Mouse (Mus musculus) intestine, embryonic 14.5 days (tissue): ENCODE measurements around the gene Adamtsl1. TPM values are rescaled to one million over a fixed set of nuclear protein-coding genes. Genes with fewer than 3 reads are reported as not detected.

ENCODE experiments used
- ATAC-seq: fragments of 200-750 bp; cut with Nextera tagmentation; replicated peaks from 2 replicates; pipeline ENCODE4 v1.8.0; 2017; ENCODE audit warnings: low read depth, moderate number of reproducible peaks, moderate TSS enrichment, moderate library complexity; ENCODE audit not compliant: low FRiP score, low TSS enrichment
- DNase-seq: peaks from one replicate; pipeline ENCODE4 v3.0.0-alpha.2; 2018; ENCODE audit warnings: low spot score
- H3K27ac ChIP-seq: fragments of 300-500 bp; sonication (generic); 2 replicates; pipeline ENCODE4 v1.5.1; 2014; ENCODE audit warnings: low read depth, mild to moderate bottlenecking, control low read depth
- H3K27me3 ChIP-seq: fragments of 300-500 bp; sonication (generic); replicated peaks from 2 replicates; pipeline ENCODE4 v1.6.1; 2014; ENCODE audit warnings: low read length, control low read depth; ENCODE audit not compliant: control insufficient read depth, insufficient read depth
- H3K36me3 ChIP-seq: fragments of 300-500 bp; sonication (generic); 2 replicates; pipeline ENCODE4 v1.6.1; 2014; ENCODE audit warnings: low read length, control low read depth; ENCODE audit not compliant: control insufficient read depth, insufficient read depth
- H3K4me1 ChIP-seq: fragments of 300-500 bp; sonication (generic); replicated peaks from 2 replicates; pipeline ENCODE4 v1.6.1; 2014; ENCODE audit warnings: low read length, control low read depth, mixed read lengths; ENCODE audit not compliant: control insufficient read depth, insufficient read depth
- H3K4me2 ChIP-seq: fragments of 300-500 bp; sonication (generic); 2 replicates; pipeline ENCODE4 v1.6.1; 2014; ENCODE audit warnings: low read length
- H3K4me3 ChIP-seq: fragments of 300-500 bp; sonication (generic); 2 replicates; pipeline ENCODE4 v1.5.1; 2014; ENCODE audit warnings: low read depth, low read length, control low read depth, mixed read lengths
- H3K9ac ChIP-seq: fragments of 300-500 bp; sonication (generic); 2 replicates; pipeline ENCODE4 v1.6.1; 2014; ENCODE audit warnings: mild to moderate bottlenecking, low read length
- H3K9me3 ChIP-seq: fragments of 300-500 bp; sonication (generic); 2 replicates; pipeline ENCODE4 v1.6.1; 2016; ENCODE audit warnings: low read length, control low read depth; ENCODE audit not compliant: control insufficient read depth
- WGBS: fragments of 180-500 bp; shearing (Covaris S2); extraction: QIAGEN DNeasy Blood & Tissue Kit; methylation state at CpG from one replicate; pipeline ENCODE4 v1.1.7; 2014; 5-methylcytosine and 5-hydroxymethylcytosine counted together
- polyA plus RNA-seq: library from polyadenylated mRNA; unstranded; fragments of >200 nt; fragmentation: Nextera tagmentation; extraction: Ambion mirVana; gene quantifications from 2 replicates; pipeline ENCODE4 v1.2.1, GENCODE M21; 2014

Adamtsl1 gene
- polyA plus RNA-seq, 1 experiment from 2014 or later: 12.4 TPM

GRCm38 (mm10) chr4:86416401-86417025 lies 902.5 kb downstream of the Adamtsl1 start:
- no peak overlapping the region for H3K4me3 ChIP-seq
- H3K9ac ChIP-seq: no peak overlapping the region
- no peaks in the 10 kb centered on the region for H3K27me3 ChIP-seq
- DNase-seq: no peak
- H3K9me3 ChIP-seq: no peaks in the 10 kb centered on the region
- ATAC-seq: no peak
- WGBS: 36% methylated on average over 15 of the region's 15 CpGs
- H3K27ac ChIP-seq: no peak overlapping the region; the same call in 1 of the 2 replicates
- peaks cover 8% of the 10 kb centered on the region; the same call in 1 of the 2 replicates for H3K4me1 ChIP-seq
- no peak overlapping the region for H3K4me2 ChIP-seq
- no peaks in the 10 kb centered on the region for H3K36me3 ChIP-seq

- 52% methylated on average over 6 of the region's 6 CpGs for WGBS
- no peak overlapping the region for H3K4me3 ChIP-seq
- H3K9ac ChIP-seq: no peak overlapping the region
- no peak overlapping the region for H3K27ac ChIP-seq
- H3K27me3 ChIP-seq: no peaks in the 10 kb centered on the region
- H3K36me3 ChIP-seq: no peaks in the 10 kb centered on the region
- ATAC-seq (no peak), DNase-seq (no peak)
- H3K4me2 ChIP-seq: no peak overlapping the region
- H3K4me1 ChIP-seq: peaks cover 8% of the 10 kb centered on the region; the same call in 1 of the 2 replicates
- H3K9me3 ChIP-seq: no peaks in the 10 kb centered on the region
These were observed 908.6 kb downstream of the Adamtsl1 start for GRCm38 (mm10) chr4:86422586-86422985.

- DNase-seq: no peak
These were observed 911.6 kb downstream of the Adamtsl1 start for GRCm38 (mm10) chr4:86425581-86425980.

GRCm38 (mm10) chr4:86426549-86426948 lies 912.6 kb downstream of the Adamtsl1 start:
- no peak overlapping the region for H3K4me3 ChIP-seq
- WGBS: 93% methylated on average over 11 of the region's 11 CpGs

More at GRCm38 (mm10) chr4:86425581-86425980, 911.6 kb downstream of the Adamtsl1 start:
- ATAC-seq: 0 out of 2 replicates have a peak, but pooled peaks have one; percentile 43
- H3K27me3 ChIP-seq: no peaks in the 10 kb centered on the region
- no peak overlapping the region for H3K4me3 ChIP-seq
- no peak overlapping the region for H3K4me2 ChIP-seq
- H3K36me3 ChIP-seq: no peaks in the 10 kb centered on the region
- H3K9ac ChIP-seq: no peak overlapping the region
- 61% methylated on average over 7 of the region's 7 CpGs for WGBS
- no peaks in the 10 kb centered on the region for H3K9me3 ChIP-seq
- no peak overlapping the region for H3K27ac ChIP-seq
- peaks cover 8% of the 10 kb centered on the region; the same call in 1 of the 2 replicates for H3K4me1 ChIP-seq

GRCm38 (mm10) chr4:86427312-86427711 lies 913.3 kb downstream of the Adamtsl1 start:
- H3K27me3 ChIP-seq: no peaks in the 10 kb centered on the region
- H3K4me2 ChIP-seq: no peak overlapping the region
- H3K36me3 ChIP-seq: no peaks in the 10 kb centered on the region
- H3K4me3 ChIP-seq: no peak overlapping the region
- no peak for ATAC-seq
- no peak for DNase-seq
- no peak overlapping the region for H3K9ac ChIP-seq
- no peak overlapping the region for H3K27ac ChIP-seq
- H3K4me1 ChIP-seq: peaks cover 8% of the 10 kb centered on the region; the same call in 1 of the 2 replicates
- H3K9me3 ChIP-seq: no peaks in the 10 kb centered on the region
- 74% methylated on average over 5 of the region's 5 CpGs for WGBS

More at GRCm38 (mm10) chr4:86426549-86426948, 912.6 kb downstream of the Adamtsl1 start:
- DNase-seq: no peak
- no peaks in the 10 kb centered on the region for H3K27me3 ChIP-seq
- no peak for ATAC-seq
- H3K4me2 ChIP-seq: no peak overlapping the region
- H3K36me3 ChIP-seq: no peaks in the 10 kb centered on the region
- H3K4me1 ChIP-seq: peaks cover 8% of the 10 kb centered on the region; the same call in 1 of the 2 replicates
- H3K27ac ChIP-seq: no peak overlapping the region
- H3K9ac ChIP-seq: no peak overlapping the region
- H3K9me3 ChIP-seq: no peaks in the 10 kb centered on the region

- no peaks in the 10 kb centered on the region for H3K27me3 ChIP-seq
- H3K9me3 ChIP-seq: no peaks in the 10 kb centered on the region
- no peak overlapping the region for H3K4me3 ChIP-seq
- no peak overlapping the region for H3K27ac ChIP-seq
- H3K36me3 ChIP-seq: no peaks in the 10 kb centered on the region
- H3K4me1 ChIP-seq: peaks cover 8% of the 10 kb centered on the region; the same call in 1 of the 2 replicates
- no peak for DNase-seq
- 89% methylated on average over 6 of the region's 6 CpGs for WGBS
- H3K4me2 ChIP-seq: no peak overlapping the region
- no peak for ATAC-seq
- H3K9ac ChIP-seq: no peak overlapping the region
These were observed 914.2 kb downstream of the Adamtsl1 start for GRCm38 (mm10) chr4:86428091-86428745.

GRCm38 (mm10) chr4:86435631-86436030 lies 921.7 kb downstream of the Adamtsl1 start:
- Histone ChIP-seq H3K9ac (no peak overlapping the region), H3K36me3 (no peaks in the 10 kb centered on the region), H3K9me3 (no peaks in the 10 kb centered on the region), H3K27me3 (no peaks in the 10 kb centered on the region), H3K27ac (no peak overlapping the region), H3K4me1 (no peaks in the 10 kb centered on the region; the same call in 1 of the 2 replicates), H3K4me3 (no peak overlapping the region), H3K4me2 (no peak overlapping the region)
- DNase-seq (no peak), ATAC-seq (no peak)
- WGBS: 83% methylated on average over 3 of the region's 3 CpGs

- 64% methylated on average over 3 of the region's 3 CpGs for WGBS
- ATAC-seq (no peak), DNase-seq (no peak)
- Histone ChIP-seq H3K4me1 (no peaks in the 10 kb centered on the region; the same call in 1 of the 2 replicates), H3K9ac (no peak overlapping the region), H3K9me3 (no peaks in the 10 kb centered on the region), H3K27me3 (no peaks in the 10 kb centered on the region), H3K36me3 (no peaks in the 10 kb centered on the region), H3K27ac (no peak overlapping the region), H3K4me3 (no peak overlapping the region), H3K4me2 (no peak overlapping the region)
These were observed 922.4 kb downstream of the Adamtsl1 start for GRCm38 (mm10) chr4:86436336-86436735.
